Mouse (Mus musculus) yolk sac, embryonic 10.5 days (tissue): Measurements from ENCODE around the gene Cldnd2.

ENCODE experiments used
- DNase-seq: peaks from one replicate; pipeline ENCODE4 v3.0.0-alpha.2; 2017; ENCODE audit warnings: low spot score

Gene Cldnd2

GRCm38 (mm10) chr7:43440482-43440881 lies at the start of gene Cldnd2:
Gene Cldnd2 (plus strand): TSS chr7:43440782.
- DNase-seq = peak; percentile 50

- DNase-seq = no peak
Observed at GRCm38 (mm10) chr7:43392349-43393121, 48.0 kb upstream of the Cldnd2 start.

DNA sequence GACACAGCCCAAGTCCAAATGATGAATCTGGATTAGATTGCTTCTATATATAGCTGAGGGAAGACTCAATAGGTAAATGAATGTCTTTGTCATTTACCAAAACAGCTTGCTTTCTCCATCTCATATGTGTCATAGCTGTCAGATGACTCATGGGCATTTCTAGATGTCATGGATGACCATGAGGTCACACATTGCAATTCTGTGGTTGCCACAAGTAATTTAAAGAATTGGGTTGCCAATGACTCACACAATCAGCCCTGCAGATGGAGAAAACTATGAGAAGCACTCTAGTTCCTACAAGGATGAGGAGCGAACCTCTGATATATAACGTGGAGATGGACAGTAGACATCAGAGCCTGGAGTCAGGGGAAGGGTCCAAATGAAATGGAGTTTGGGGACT lies 41.1 kb upstream of the Cldnd2 start:
- DNase-seq = no peak

DNA sequence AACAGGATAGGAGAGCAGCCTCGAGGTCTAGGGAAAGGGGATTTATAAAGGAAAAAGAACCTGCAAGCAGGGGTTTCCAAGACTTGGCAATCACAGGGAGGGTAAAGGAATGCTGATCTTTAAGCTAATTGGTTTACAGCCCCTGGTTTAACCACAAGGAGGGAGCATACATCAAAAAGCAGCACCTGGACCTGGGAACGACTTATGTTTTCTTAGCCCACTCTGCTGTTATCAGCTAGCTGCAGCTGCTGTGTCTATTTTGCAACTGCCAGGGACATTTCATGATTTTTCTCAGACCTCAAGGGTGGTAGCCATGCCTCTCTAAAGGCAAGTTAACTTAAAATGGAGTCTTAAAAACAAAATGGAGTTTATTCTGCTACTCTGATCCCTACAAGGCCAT lies 37.9 kb upstream of the Cldnd2 start:
- no peak for DNase-seq

DNA sequence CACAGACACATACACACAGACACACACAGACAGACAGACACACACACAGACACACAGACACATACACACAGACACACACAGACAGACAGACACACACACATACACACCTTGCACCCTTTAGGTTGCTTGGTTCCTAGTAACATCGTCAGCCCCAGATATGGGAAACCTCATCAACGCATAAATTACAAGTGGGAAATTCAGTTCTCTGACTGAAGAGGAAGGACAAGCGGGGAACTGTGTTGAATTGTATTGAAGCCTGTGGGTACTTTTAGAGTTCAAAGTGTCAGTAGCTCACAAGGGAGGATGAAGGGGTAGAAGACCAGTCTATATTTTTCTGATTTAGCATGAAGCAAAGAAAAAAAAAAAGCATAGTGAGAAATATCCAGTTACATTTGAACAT lies 33.0 kb upstream of the Cldnd2 start:
- DNase-seq = no peak

DNA sequence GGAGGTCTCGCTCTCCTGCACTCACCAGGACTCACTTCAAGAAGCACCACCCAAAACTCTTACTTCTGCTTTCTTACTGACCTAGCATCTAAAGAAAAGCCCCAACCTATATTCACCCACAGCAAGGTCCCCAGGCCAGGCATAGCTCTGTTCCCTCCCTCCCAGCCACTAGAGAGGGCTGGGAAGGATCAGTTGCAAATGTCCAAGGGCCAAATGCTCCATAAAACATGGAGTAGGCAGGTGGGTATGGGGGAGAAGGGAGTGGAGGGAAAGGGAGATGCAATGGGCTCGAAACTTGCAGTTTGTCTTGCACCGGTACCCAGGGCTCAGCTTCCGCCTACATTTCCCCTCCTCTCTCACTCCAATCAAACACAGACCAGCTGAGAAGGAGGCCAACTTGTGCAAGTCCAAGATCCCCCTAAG lies 32.4 kb upstream of the Cldnd2 start, which contains the start of gene Siglecg:
Gene Siglecg, plus strand, starts transcription at position 74 of the 423 bp plus-strand sequence.
- DNase-seq = no peak

DNA sequence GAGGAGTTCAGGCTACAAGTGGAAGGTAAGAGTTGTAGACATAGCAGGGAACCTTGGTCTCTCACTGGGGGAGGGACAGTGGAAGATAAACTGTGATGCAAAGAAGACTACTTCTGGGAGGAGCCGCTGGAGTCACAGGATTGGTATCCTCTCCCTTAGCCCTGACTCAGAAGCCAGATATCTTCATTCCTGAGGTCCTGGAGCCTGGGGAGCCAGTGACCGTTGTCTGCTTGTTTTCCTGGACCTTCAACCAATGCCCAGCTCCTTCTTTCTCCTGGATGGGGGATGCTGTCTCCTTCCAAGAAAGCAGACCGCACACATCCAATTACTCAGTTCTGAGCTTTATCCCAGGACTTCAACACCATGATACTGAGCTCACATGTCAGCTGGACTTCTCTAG lies 31.5 kb upstream of the Cldnd2 start:
- no peak for DNase-seq

GRCm38 (mm10) chr7:43411724-43412123 lies 28.9 kb upstream of the Cldnd2 start:
- DNase-seq = peak; percentile 13

- no peak for DNase-seq
Observed at GRCm38 (mm10) chr7:43417298-43417697, 23.3 kb upstream of the Cldnd2 start.

DNA sequence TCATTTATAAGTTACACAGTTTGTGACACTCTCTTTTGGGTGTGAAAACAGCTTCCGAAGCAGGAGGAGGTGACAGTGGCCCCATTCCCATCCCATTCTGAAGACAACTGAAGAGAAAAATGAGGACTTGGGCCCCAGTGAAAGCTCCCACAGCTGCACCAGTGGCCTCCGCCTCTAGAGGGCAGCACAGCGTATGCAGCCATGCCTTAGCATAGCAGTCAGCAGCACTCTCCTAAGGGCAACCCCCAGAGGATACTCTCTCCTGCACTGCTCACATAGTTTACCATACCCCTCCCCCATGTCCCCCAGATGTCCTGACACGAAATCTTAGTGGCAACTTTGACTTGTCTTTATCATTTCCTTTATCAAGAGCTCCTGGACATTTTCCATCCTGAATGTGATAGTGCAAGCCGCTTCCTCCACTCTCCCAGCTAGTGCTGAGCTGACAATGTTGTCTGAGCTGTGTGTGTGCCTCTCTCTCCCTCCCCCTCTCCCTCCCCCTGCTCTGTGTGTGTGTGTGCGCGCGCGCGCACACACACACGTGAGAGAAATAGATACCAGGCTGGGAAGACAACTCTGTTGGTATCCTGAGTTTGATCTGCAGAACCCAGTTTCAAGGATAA lies 17.5 kb upstream of the Cldnd2 start:
- peak; percentile 72 for DNase-seq

GRCm38 (mm10) chr7:43423991-43424625 lies 16.5 kb upstream of the Cldnd2 start:
- DNase-seq = no peak

GRCm38 (mm10) chr7:43427406-43427805 lies 13.2 kb upstream of the Cldnd2 start, which contains the start of gene Lim2:
Gene Lim2 (plus strand): TSS chr7:43427670.
- no peak for DNase-seq

- no peak for DNase-seq
Observed at GRCm38 (mm10) chr7:43429500-43429899, 11.1 kb upstream of the Cldnd2 start.

- no peak for DNase-seq
Observed at GRCm38 (mm10) chr7:43432891-43433290, 7.7 kb upstream of the Cldnd2 start.

DNA sequence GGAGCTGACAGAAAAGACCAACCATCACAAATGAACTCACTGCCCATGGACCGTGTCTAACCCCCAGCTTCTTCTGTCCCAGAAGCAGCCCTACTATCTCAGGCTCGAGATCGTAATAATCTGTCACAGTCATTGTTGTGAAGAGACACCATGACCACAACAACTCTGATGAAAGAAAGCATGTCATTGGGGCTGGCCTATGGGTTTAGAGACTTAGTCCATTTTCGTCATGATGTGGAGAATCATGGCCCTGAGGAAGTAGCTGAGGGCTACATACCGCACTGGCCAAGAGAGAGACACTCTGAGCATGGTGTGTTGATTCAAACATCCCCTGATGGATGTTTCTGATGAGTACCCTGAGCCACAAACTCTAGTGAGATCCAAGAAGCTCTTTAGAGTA lies 5.9 kb upstream of the Cldnd2 start:
- no peak for DNase-seq

GRCm38 (mm10) chr7:43436341-43437255 lies 4.0 kb upstream of the Cldnd2 start, which contains the start of gene Nkg7:
Gene Nkg7 (plus strand): TSS chr7:43437073.
- DNase-seq = no peak

GRCm38 (mm10) chr7:43438611-43439010 lies 2.0 kb upstream of the Cldnd2 start:
- DNase-seq = no peak

DNA sequence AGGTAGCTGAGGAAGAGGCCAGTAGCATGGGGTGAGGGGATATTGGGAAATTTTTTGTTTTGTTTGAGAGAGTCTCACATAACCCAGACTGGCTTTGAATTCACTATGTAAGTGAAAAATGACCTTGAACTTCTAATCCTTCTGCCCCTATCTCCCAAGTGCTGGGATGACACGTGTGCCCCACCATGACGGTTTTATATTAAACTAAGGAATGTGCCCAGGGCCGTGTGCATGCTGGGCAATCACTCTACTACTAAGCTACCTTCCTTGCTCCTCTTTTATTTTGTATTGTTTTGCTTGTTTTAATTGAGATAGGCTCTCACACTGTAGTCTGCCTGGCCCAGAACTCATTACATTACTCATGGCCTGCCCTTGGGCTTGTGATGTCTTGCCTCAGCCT lies 489 bp downstream of the Cldnd2 start:
- DNase-seq = no peak

- DNase-seq = peak; percentile 69
Observed at GRCm38 (mm10) chr7:43442684-43443083, 2.1 kb downstream of the Cldnd2 start.

DNA sequence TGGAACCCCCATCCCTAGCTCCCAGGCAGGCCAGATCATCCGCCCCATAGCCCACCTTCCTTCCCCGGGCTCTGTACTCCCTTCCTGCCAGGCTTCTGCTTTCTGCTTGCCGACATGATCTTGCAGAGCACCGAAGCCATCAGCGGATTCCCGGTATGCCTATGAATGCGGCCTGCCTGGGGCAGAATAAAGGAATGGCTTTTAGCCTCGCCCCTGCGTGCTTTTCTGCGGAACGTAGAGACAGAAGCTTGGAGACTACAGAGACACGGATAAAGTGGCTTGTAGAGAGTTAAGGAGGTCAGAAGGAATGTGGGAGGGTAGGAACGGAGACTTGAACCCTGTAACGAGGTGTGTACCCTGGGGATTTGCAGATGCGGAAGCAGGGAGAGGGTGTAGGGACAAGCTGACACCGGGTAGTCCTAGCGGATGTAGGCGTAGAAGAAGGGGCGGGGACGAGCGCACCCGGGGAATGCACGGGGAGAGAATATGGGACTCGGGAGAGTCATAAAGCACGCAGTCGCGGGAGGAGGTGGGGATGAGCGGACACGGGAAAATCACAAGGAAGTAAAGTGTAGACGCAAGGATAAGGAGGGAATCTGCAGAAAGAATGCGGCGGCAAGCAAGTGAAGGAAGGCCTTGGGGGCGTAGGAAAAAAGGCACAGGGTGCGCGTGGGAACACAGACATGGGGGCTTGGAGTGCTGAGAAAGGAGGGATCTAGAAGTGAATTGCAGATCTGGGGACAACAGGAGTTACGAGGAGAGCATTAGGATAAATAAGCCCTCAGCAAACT lies 2.7 kb downstream of the Cldnd2 start:
- DNase-seq = peak; percentile 85

DNA sequence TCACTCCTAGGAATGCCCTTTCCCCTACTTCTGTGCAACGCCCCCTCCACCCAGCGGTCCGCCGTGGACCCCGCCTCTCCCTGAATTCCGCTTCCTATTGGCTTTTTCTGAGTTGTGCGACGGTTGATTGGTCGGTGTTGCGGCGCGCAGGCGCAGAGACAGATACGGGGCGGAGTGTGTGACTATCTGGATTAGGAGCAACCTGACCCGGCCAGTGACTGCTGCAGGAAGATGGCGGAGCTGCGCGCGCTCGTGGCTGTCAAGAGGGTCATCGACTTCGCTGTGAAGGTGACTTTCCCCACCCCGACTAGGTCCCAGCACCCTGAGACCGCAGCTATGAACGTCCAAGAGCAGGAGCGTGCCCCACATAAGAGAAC lies 3.3 kb downstream of the Cldnd2 start, which contains the start of the genes Etfb and Gm45233:
Gene Etfb, plus strand, starts transcription at position 167 of the 377 bp plus-strand sequence.
Gene Gm45233, plus strand, starts transcription at position 212 of the 377 bp plus-strand sequence.
- peak; percentile 98 for DNase-seq
